Mouse (Mus musculus): ENCODE measurements at regions not wholly inside any gene's neighbourhood (a gene's known extent, or its start where the extent isn't known, plus 50 kb on each side); places are given as distances from the start of the nearest gene placed in this dataset.

GRCm38 (mm10) chr8:28117997-28118778 is 670.7 kb downstream of the Poteg start:
- no peak overlapping the region for H3K27ac ChIP-seq
- H3K27me3 ChIP-seq: no peaks in the 10 kb centered on the region
- no peak for ATAC-seq (ENCODE audit: insufficient number of reproducible peaks, insufficient read depth, low FRiP score, low TSS enrichment)
- H3K4me3 ChIP-seq: no peak overlapping the region
- no peak overlapping the region for H3K9ac ChIP-seq
- no peaks in the 10 kb centered on the region for H3K4me1 ChIP-seq
- no peak overlapping the region for H3K4me2 ChIP-seq (replicated peaks)
- no peaks in the 10 kb centered on the region for H3K9me3 ChIP-seq
- no peaks in the 10 kb centered on the region for H3K36me3 ChIP-seq
- WGBS: 69% methylated on average over 7 of the region's 7 CpGs

DNA sequence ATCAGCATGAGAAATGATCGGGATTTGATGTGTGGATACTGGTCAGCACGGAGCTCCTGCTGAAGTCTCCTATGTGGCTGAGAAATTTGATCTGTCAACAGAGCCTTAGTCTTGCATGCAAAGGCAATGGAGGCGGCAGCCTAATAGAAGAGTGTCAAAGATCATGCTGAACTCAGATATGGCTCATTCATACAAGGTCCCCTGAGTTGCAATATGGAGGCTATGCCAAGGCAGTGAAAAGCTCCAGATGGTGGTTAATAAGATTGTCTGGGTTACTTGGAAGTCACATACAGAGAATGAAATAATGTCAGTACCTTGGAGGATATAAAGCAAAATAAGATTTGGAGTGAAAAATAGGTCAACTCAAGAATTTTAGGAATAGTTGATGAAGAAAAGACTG is 677.6 kb downstream of the Poteg start:
- H3K36me3 ChIP-seq: no peaks in the 10 kb centered on the region
- no peak overlapping the region for H3K4me2 ChIP-seq (replicated peaks)
- H3K27me3 ChIP-seq: no peaks in the 10 kb centered on the region
- H3K9me3 ChIP-seq: no peaks in the 10 kb centered on the region
- H3K9ac ChIP-seq: no peak overlapping the region
- no peak overlapping the region for H3K4me3 ChIP-seq
- H3K4me1 ChIP-seq: no peaks in the 10 kb centered on the region
- no peak for ATAC-seq (ENCODE audit: insufficient number of reproducible peaks, insufficient read depth, low FRiP score, low TSS enrichment)
- WGBS: 50% methylated on average over 3 of the region's 3 CpGs
- H3K27ac ChIP-seq: no peak overlapping the region

- Histone ChIP-seq H3K9me3 (no peaks in the 10 kb centered on the region), H3K27ac (no peak overlapping the region), H3K4me1 (no peaks in the 10 kb centered on the region), H3K4me3 (no peak overlapping the region), H3K4me2 (replicated peaks) (no peak overlapping the region), H3K27me3 (no peaks in the 10 kb centered on the region), H3K9ac (no peak overlapping the region), H3K36me3 (no peaks in the 10 kb centered on the region)
- WGBS: 48% methylated on average over 3 of the region's 3 CpGs
- no peak for ATAC-seq (ENCODE audit: insufficient number of reproducible peaks, insufficient read depth, low FRiP score, low TSS enrichment)
Measured at GRCm38 (mm10) chr8:28141916-28142315, 694.4 kb downstream of the Poteg start.

GRCm38 (mm10) chr8:28148599-28149452 is 701.4 kb downstream of the Poteg start:
- Histone ChIP-seq H3K36me3 (no peaks in the 10 kb centered on the region), H3K9me3 (no peaks in the 10 kb centered on the region), H3K27ac (no peak overlapping the region), H3K4me1 (no peaks in the 10 kb centered on the region), H3K4me2 (replicated peaks) (no peak overlapping the region), H3K9ac (no peak overlapping the region), H3K27me3 (no peaks in the 10 kb centered on the region), H3K4me3 (no peak overlapping the region)
- ATAC-seq (ENCODE audit: insufficient number of reproducible peaks, insufficient read depth, low FRiP score, low TSS enrichment): no peak
- 70% methylated on average over 14 of the region's 14 CpGs for WGBS

DNA sequence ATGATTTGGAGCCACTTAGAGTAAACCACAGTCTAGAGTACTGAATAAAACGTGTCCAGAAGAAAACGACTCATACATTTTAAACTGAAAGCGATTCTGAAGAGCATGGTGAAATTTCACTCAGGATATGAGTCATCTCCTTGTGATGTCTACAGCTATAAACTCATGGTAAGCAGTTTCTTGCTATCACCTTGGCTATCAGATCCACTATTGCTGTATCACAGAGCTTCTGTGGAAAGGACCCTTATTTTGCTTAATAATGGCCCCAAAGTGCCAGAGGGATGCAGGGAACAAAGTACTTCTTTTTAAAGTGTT is 701.9 kb downstream of the Poteg start:
- ATAC-seq (ENCODE audit: insufficient number of reproducible peaks, insufficient read depth, low FRiP score, low TSS enrichment): no peak
- H3K27me3 ChIP-seq: no peaks in the 10 kb centered on the region
- 85% methylated on average over 3 of the region's 3 CpGs for WGBS

GRCm38 (mm10) chr8:28160651-28161050 is 713.2 kb downstream of the Poteg start:
- WGBS: 88% methylated on average over 4 of the region's 4 CpGs
- H3K9me3 ChIP-seq: no peaks in the 10 kb centered on the region
- no peaks in the 10 kb centered on the region for H3K27me3 ChIP-seq
- H3K4me3 ChIP-seq: no peak overlapping the region
- H3K9ac ChIP-seq: no peak overlapping the region
- 0 out of 2 replicates have a peak, but pooled peaks cover 2% of the 10 kb centered on the region for H3K4me1 ChIP-seq
- no peak overlapping the region for H3K4me2 ChIP-seq (replicated peaks)
- H3K36me3 ChIP-seq: no peaks in the 10 kb centered on the region
- ATAC-seq (ENCODE audit: insufficient number of reproducible peaks, insufficient read depth, low FRiP score, low TSS enrichment): no peak
- no peak overlapping the region for H3K27ac ChIP-seq

More for the DNA sequence above, 701.9 kb downstream of the Poteg start:
- Histone ChIP-seq H3K36me3 (no peaks in the 10 kb centered on the region), H3K4me3 (no peak overlapping the region), H3K4me1 (no peaks in the 10 kb centered on the region), H3K4me2 (replicated peaks) (no peak overlapping the region), H3K9ac (no peak overlapping the region), H3K27ac (no peak overlapping the region), H3K9me3 (no peaks in the 10 kb centered on the region)

DNA sequence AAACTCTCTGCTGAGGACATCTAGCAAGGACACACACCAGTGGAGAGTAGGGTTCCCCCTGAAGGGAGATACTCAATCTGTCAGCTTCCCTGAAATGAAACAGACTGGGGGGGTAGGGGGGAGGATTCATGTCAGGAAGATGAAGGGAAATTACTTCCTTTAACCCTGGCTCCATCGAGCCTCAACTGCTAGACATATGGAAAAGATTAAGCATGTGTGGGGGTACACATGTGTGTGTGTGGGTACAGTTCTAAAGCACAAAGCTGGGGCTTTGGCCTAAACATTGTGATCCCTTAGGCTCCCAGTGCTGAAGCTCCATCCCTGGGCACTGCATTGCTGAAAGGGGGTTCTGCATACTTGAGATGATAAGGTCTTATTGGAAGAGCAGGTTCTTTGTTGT is 720.6 kb downstream of the Poteg start:
- H3K27me3 ChIP-seq: no peaks in the 10 kb centered on the region
- H3K4me2 ChIP-seq (replicated peaks): no peak overlapping the region
- H3K9ac ChIP-seq: no peak overlapping the region
- H3K4me1 ChIP-seq: peaks cover 15% of the 10 kb centered on the region; the same call in 1 of the 2 replicates
- 21% methylated on average over 1 of the region's 1 CpGs for WGBS
- peak overlapping the region; percentile 50; the same call in 1 of the 2 replicates for H3K27ac ChIP-seq
- no peaks in the 10 kb centered on the region for H3K36me3 ChIP-seq
- no peaks in the 10 kb centered on the region for H3K9me3 ChIP-seq
- ATAC-seq (ENCODE audit: insufficient number of reproducible peaks, insufficient read depth, low FRiP score, low TSS enrichment): no peak
- H3K4me3 ChIP-seq: no peak overlapping the region

DNA sequence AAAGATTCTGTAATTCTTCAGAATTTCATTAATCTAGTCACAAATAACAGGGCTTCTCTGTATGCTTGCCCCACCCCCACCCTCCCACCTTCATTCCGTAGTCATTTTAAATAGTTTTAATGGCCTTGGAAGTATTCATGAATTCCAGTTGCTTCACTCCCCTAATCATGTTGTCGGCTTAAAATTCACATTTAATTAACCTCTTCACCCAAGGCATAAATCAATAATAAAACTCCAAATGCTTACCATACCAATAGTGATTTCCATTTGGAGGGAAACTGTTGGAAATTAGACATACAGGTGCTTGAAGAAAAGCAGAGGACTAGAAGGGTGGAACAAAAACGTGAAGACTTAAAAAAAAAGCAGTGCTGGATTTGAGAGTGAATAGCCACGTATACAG is 724.0 kb downstream of the Poteg start:
- Histone ChIP-seq H3K27me3 (no peaks in the 10 kb centered on the region), H3K9me3 (no peaks in the 10 kb centered on the region), H3K4me1 (peaks cover 10% of the 10 kb centered on the region; the same call in 1 of the 2 replicates), H3K9ac (no peak overlapping the region), H3K4me2 (replicated peaks) (no peak overlapping the region), H3K36me3 (no peaks in the 10 kb centered on the region), H3K4me3 (no peak overlapping the region), H3K27ac (no peak overlapping the region)
- 37% methylated on average over 4 of the region's 4 CpGs for WGBS
- no peak for ATAC-seq (ENCODE audit: insufficient number of reproducible peaks, insufficient read depth, low FRiP score, low TSS enrichment)

DNA sequence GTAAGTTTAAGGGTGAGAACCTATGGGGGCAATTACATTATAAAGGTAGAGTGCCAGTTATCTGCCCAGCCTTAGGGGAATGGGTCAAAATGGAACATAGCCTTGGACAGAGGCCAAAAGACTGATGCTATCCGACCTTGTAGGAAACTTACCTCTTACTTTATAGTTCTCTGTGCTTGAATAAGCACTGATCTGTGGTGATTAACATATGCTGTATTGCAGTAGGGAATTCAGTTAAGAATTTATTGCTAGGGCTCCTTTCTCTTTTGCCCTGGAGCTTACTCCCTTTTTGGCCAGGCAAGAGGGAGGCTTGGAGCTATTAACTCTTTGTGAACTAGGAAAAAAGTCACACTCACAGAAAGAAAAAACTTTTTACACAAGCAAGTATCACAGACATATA is 748.5 kb downstream of the Poteg start:
- no peak for ATAC-seq (ENCODE audit: insufficient number of reproducible peaks, insufficient read depth, low FRiP score, low TSS enrichment)
- H3K4me2 ChIP-seq (replicated peaks): no peak overlapping the region
- no peak overlapping the region for H3K27ac ChIP-seq
- no peaks in the 10 kb centered on the region for H3K4me1 ChIP-seq
- no peaks in the 10 kb centered on the region for H3K36me3 ChIP-seq
- H3K27me3 ChIP-seq: no peaks in the 10 kb centered on the region
- no peak overlapping the region for H3K9ac ChIP-seq
- no peak overlapping the region for H3K4me3 ChIP-seq
- no peaks in the 10 kb centered on the region for H3K9me3 ChIP-seq
- WGBS: 65% methylated on average over 1 of the region's 1 CpGs

DNA sequence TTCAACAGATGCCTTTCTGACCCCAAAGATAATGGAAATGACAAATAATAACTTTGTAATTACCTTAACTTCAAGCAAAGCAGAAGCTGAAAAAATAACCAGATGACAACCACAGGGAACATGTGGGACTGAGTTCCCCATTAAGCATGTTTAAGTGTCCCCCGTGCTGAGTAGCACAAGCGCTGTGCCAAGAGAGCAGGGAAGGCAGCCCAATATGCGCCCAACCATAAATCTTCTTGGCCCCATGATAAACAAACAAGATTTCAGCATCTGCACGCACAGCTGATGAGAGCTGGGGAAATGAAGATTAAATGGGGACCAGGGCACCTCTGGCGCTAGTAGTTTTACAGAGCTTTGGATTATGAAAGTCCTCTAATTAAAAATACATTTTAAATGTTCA is 788.1 kb downstream of the Poteg start:
- H3K4me3 ChIP-seq: no peak overlapping the region
- 77% methylated on average over 5 of the region's 5 CpGs for WGBS
- no peak overlapping the region for H3K27ac ChIP-seq
- H3K36me3 ChIP-seq: no peaks in the 10 kb centered on the region
- no peak for ATAC-seq (ENCODE audit: insufficient number of reproducible peaks, insufficient read depth, low FRiP score, low TSS enrichment)
- H3K4me2 ChIP-seq (replicated peaks): no peak overlapping the region
- no peaks in the 10 kb centered on the region for H3K27me3 ChIP-seq
- H3K9ac ChIP-seq: no peak overlapping the region
- H3K4me1 ChIP-seq: no peaks in the 10 kb centered on the region
- H3K9me3 ChIP-seq: no peaks in the 10 kb centered on the region

GRCm38 (mm10) chr8:28239411-28239810 is 791.9 kb downstream of the Poteg start:
- Histone ChIP-seq H3K4me2 (replicated peaks) (no peak overlapping the region), H3K4me3 (no peak overlapping the region), H3K36me3 (no peaks in the 10 kb centered on the region), H3K9me3 (no peaks in the 10 kb centered on the region), H3K27ac (no peak overlapping the region), H3K9ac (no peak overlapping the region), H3K4me1 (no peaks in the 10 kb centered on the region), H3K27me3 (no peaks in the 10 kb centered on the region)
- 80% methylated on average over 7 of the region's 7 CpGs for WGBS
- ATAC-seq (ENCODE audit: insufficient number of reproducible peaks, insufficient read depth, low FRiP score, low TSS enrichment): no peak
